17 mouse cellular contexts compared by ENCODE assay signal in genomic region chr8:79299704-79300103, GRCm38 (mm10). TPM values are rescaled to one million over a fixed set of nuclear protein-coding genes. Genes with fewer than 3 reads are reported as not detected.
DNase-seq lines count a peak whose midpoint lies in the region; ATAC-seq and TF ChIP-seq lines count a peak whose summit lies in the region.
"Had no signal": no experiment of that assay in that cellular context is flagged by ENCODE, and none has a peak within 500 bp of the region (broad histone marks: within the 10 kb centered on the region; RNA-seq: fewer than 3 reads in every experiment).

No protein-coding gene starts in this region.

- H3K27ac ChIP-seq in left cerebral cortex, adult 2 months: no peak overlapping the region
- no peak overlapping the region for H3K27ac ChIP-seq in forebrain, postnatal 0 days (ENCODE audit: low read depth, low read length)
- H3K27ac ChIP-seq: liver, embryonic 13.5 days had no signal

- no peak overlapping the region for H3K4me3 ChIP-seq in left cerebral cortex, adult 2 months
- no peak overlapping the region for H3K4me3 ChIP-seq in forebrain, postnatal 0 days (ENCODE audit: low read depth, low read length)
- H3K4me3 ChIP-seq: liver, embryonic 13.5 days had no signal

- peak; percentile 21 for TF ChIP-seq CTCF in left cerebral cortex, adult 2 months (IDR thresholded peaks at IDR 0.05)
- TF ChIP-seq CTCF in forebrain, postnatal 0 days (IDR thresholded peaks at IDR 0.05; ENCODE audit: low read depth): no peak

- ATAC-seq in megakaryocyte, adult 5-6 weeks (ENCODE audit: poor library complexity, severe bottlenecking): peak; percentile 37
- no peak for ATAC-seq in forebrain, postnatal 0 days

- H3K9me3 ChIP-seq in forebrain, postnatal 0 days (ENCODE audit: low read length): no peaks in the 10 kb centered on the region
- H3K9me3 ChIP-seq: liver, embryonic 13.5 days had no signal

- no peaks in the 10 kb centered on the region for H3K36me3 ChIP-seq in forebrain, postnatal 0 days (ENCODE audit: insufficient read depth)
- H3K36me3 ChIP-seq: liver, embryonic 13.5 days had no signal

- no peaks in the 10 kb centered on the region for H3K27me3 ChIP-seq in forebrain, postnatal 0 days (ENCODE audit: insufficient read depth, low read length)
- H3K27me3 ChIP-seq: liver, embryonic 13.5 days had no signal

- no peak overlapping the region for H3K4me2 ChIP-seq in forebrain, postnatal 0 days (ENCODE audit: low read depth)
- H3K4me2 ChIP-seq: liver, embryonic 13.5 days; midbrain, embryonic 11.5 days had no signal

- DNase-seq in heart, adult 11 months: peak; percentile 88
- no peak for DNase-seq in heart, adult 9 months (ENCODE audit: low spot score in 2 of 2)
- no peak for DNase-seq in left cerebral cortex, adult 2 months (ENCODE audit: extremely low spot score in 1 of 2, low spot score in 2 of 2)
- no peak for DNase-seq in left cerebral cortex, adult 8-10 months (ENCODE audit: low spot score in 2 of 2)
- peak; percentile 38 to 47 for DNase-seq in heart, postnatal 14 days
- DNase-seq in frontal cortex, postnatal 25 days (ENCODE audit: low spot score in 2 of 2): no peak
- DNase-seq in forebrain, postnatal 0 days: no peak
- DNase-seq: adrenal gland, adult 2 months; liver, embryonic 13.5 days had no signal

- no peaks in the 10 kb centered on the region for H3K4me1 ChIP-seq in forebrain, postnatal 0 days (ENCODE audit: insufficient read depth)

- H3K9ac ChIP-seq in forebrain, postnatal 0 days: no peak overlapping the region
- H3K9ac ChIP-seq: liver, embryonic 13.5 days had no signal

- intact Hi-C loops in left cerebral cortex, adult 2 months (cut with DNase I): no loop called here
- intact Hi-C loops in heart, postnatal 14 days (cut with DNase I): loop anchor here (2.0 to 10.0 kb wide), 3 partner anchors 43 to 1055 kb away; no protein-coding TSS in a partner anchor

- WGBS in forebrain, postnatal 0 days: 86% methylated on average over 5 of the region's 5 CpGs

RNA-seq across cellular contexts. Expression of gene Mmaa, which starts 5.0 kb away (rescaled TPM):
- total RNA-seq in left cerebral cortex, adult 2 months (2021): 10 to 100 TPM; 26.6 to 29.5 TPM
- 10 to 100 TPM; 20.1 to 23.6 (median 22.1) TPM for total RNA-seq in left cerebral cortex, adult 8-10 months (2022)
- total RNA-seq in heart, postnatal 14 days (2021): 10 to 100 TPM; 30.5 to 32.0 TPM
- total RNA-seq in megakaryocyte, adult 5-6 weeks (2015): 3.8 and 4.1 TPM in 2 replicates
- 1.9 and 5.8 TPM in 2 replicates for total RNA-seq in megakaryocyte, adult 5-6 weeks (2017)
- 10.6 and 11.1 TPM in 2 replicates for total RNA-seq in forebrain, postnatal 0 days (2014; rRNA removed)
- polyA plus RNA-seq in forebrain, postnatal 0 days (2015; fragmentation: Nextera tagmentation; extraction: Ambion mirVana): 14.0 and 14.9 TPM in 2 replicates

RNA-seq across cellular contexts. Expression of gene 1700011L22Rik, which starts 51.3 kb away (rescaled TPM):
- not detected for total RNA-seq in left cerebral cortex, adult 2 months (2021)
- not detected for total RNA-seq in left cerebral cortex, adult 8-10 months (2022)
- total RNA-seq in heart, postnatal 14 days (2021): not detected
- not detected in 2 replicates for total RNA-seq in megakaryocyte, adult 5-6 weeks (2015)
- not detected in 2 replicates for total RNA-seq in megakaryocyte, adult 5-6 weeks (2017)
- not detected in 2 replicates for total RNA-seq in forebrain, postnatal 0 days (2014; rRNA removed)
- not detected in 2 replicates for polyA plus RNA-seq in forebrain, postnatal 0 days (2015; fragmentation: Nextera tagmentation; extraction: Ambion mirVana)
- total RNA-seq: adrenal gland, adult 2 months; heart, postnatal 36 days had no signal
- polyA plus RNA-seq: adrenal gland, adult 2 months; C2C12; cortical plate, adult 2 months; liver, embryonic 13.5 days; midbrain, embryonic 11.5 days; neural tube, embryonic 11.5 days; spleen, adult 2 months; thymus, postnatal 0 days had no signal

Comparison
In these comparisons a context has a peak if more than half of its experiments do, and no peak if none do; other contexts are left out.
1. DNase-seq: peak in heart, adult 11 months (single experiment) and heart, postnatal 14 days (2 of 2); none in heart, adult 9 months (0 of 2), left cerebral cortex, adult 2 months (0 of 2), left cerebral cortex, adult 8-10 months (0 of 2), frontal cortex, postnatal 25 days (0 of 2) and forebrain, postnatal 0 days (single experiment).